Mouse (Mus musculus): ENCODE results near the gene Nup210l.

Nup210l gene

GRCm38 (mm10) chr3:90103938-90104337, at the start of gene Nup210l:
TSS of gene Nup210l (plus strand) at chr3:90104132.
- DNase-seq (ENCODE audit: low spot score): no peak

- DNase-seq (ENCODE audit: low spot score): no peak
Observed at GRCm38 (mm10) chr3:90061549-90061948, 42.4 kb upstream of the Nup210l start.

DNA sequence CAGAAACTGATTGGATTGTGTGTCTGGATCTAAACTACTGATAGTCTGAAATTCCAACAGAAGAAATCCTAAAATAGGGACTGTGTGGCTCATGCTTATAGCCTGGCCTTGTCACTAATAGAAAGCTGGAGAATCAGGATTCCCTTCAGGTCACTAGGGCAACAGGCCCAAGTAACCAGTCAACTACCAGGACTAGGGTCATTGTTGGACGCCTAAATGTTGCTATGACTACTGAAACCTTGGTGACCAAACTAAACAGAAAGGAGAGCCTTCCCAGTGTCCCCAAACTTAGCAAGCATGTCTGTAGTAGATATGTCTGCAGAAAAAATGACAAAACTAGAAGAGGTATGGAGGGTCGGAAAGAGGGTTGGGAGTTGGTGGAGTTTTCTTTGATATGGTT, 41.4 kb upstream of the Nup210l start:
- no peak for DNase-seq (ENCODE audit: low spot score)

DNA sequence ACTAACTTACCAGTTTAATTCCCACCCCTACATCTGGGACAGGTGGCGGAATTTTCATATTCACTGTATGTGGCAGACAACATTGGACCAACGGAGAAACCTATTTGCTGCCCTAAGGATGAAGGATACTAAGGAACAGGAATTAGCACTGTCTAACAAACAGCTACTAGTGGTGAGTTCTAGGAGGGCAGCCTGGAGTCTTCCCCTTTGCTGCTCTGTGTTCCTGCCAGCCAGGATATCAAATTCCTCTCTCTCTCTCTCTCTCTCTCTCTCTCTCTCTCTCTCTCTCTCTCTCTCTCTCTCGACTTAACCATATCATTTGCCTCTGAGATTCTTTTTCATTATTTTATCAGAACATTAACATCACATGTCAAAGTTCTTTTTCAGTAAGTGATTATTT, 39.5 kb upstream of the Nup210l start:
- DNase-seq (ENCODE audit: low spot score): no peak

DNA sequence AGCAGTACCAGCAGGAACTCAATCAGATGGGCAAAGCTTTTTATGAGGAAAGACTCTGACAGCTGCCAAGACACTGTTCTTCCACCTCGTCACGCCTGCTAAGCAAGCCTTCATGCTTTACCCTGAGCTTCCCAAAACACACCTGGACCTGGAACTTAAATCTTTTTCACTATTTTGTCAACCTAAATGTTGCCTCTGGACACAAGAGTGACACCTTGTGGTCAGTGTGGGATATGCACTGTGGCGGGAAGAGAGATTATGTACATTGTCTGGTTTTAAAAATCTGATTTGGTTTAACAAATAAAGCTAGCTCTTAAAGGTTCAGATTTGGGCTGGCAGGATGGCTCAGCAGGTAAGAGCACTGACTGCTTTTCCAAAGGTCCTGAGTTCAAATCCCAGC, 38.4 kb upstream of the Nup210l start:
- peak; percentile 48 for DNase-seq (ENCODE audit: low spot score)

GRCm38 (mm10) chr3:90067851-90068250, 36.1 kb upstream of the Nup210l start:
- no peak for DNase-seq (ENCODE audit: low spot score)

DNA sequence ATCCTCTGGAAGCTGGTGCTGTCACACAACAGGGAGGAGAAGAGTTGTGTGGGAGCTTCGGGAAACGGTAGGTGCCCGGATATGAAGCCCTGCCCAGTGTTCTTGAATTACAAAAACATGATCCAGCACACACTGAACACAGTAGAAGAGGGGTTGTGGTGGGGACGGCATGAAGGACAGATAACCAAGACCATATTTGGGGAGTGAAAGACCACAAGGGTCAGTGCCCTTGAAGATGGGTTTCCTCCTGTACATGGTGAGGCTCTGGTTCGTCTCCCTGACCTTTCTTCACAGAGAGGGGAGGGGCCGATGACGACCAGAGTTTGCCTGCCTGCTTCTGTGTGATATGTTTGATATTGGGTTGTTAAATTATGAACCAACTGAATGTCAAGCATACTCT, 34.2 kb upstream of the Nup210l start:
- DNase-seq (ENCODE audit: low spot score): no peak

DNA sequence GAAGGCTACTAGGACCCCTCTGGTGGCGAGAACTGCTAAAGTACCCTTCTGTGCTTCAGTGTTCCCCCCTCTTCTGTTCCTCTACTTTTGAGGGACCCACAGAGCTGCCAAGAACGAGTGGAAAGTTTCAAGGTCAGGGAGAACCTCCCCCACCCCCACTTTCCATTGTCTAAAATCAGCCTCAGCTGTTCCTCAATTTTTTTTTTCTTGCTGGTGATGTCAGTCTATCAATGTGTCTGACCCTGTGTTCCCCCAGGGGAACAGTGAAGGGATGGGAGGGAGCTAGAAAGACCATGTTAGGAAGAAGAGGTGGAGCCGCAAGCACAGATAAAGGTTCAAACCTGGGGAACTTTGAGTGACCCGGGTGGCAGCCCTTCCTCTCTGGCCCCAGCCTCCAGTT, 31.6 kb upstream of the Nup210l start, which contains the start of gene Tpm3:
TSS of gene Tpm3 (plus strand) at position 356 of the 400 bp plus-strand sequence.
- no peak for DNase-seq (ENCODE audit: low spot score)

- DNase-seq (ENCODE audit: low spot score): peak; percentile 80
Observed at GRCm38 (mm10) chr3:90076921-90077716, 26.8 kb upstream of the Nup210l start.

DNA sequence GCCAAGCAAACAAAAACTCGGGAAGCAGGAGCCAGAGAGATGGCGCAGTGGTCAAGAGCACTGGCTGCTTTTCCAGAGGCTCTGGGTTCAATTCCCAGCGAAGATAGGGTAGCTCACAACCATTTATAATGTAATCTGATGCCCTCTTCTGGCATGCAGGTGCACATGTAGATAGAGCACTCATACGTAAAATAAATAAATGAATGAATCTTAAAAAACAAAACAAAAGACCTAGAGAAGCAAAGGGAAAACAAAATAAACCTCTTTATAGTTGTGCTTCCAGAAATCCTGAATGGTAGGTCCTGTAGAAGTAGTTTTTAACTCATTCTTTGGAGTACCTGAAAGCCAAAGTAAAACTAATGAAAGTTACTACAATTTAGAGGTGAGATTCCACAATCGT, 25.7 kb upstream of the Nup210l start:
- no peak for DNase-seq (ENCODE audit: low spot score)

DNA sequence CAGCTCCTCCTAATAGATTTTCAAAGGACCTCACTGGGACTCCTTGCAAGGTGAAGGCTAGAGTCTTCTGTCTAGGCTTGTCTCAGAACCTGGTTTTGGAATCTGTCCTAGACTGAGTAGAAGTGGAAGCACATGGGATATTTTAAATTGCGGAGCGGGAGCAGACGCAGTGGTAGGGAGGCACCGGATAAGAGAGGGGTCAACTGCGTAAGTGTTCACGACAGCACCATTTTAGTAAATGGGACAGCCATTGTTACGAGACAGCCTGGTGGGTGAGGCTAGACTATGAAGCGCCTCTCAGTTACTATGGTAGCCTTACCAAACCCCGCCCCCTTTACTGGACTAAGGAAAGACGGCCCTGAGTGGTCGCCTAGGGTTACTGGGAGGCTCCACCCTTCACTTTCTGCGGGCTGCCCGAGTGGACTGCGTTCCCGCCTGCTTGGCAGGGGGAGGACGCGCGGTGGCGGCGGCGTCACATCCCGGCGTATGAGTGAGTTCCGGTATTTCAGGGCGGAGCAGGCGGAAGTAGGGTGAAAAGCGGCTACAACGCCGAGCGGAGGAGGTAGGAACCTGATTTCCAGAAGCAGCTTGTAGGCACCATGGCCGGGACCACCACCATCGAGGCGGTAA, 24.7 kb upstream of the Nup210l start:
- DNase-seq (ENCODE audit: low spot score): peak; percentile 94

GRCm38 (mm10) chr3:90079763-90080497, 24.0 kb upstream of the Nup210l start:
- DNase-seq (ENCODE audit: low spot score): peak; percentile 92

GRCm38 (mm10) chr3:90080498-90080863, 23.5 kb upstream of the Nup210l start:
- DNase-seq (ENCODE audit: low spot score): no peak

DNA sequence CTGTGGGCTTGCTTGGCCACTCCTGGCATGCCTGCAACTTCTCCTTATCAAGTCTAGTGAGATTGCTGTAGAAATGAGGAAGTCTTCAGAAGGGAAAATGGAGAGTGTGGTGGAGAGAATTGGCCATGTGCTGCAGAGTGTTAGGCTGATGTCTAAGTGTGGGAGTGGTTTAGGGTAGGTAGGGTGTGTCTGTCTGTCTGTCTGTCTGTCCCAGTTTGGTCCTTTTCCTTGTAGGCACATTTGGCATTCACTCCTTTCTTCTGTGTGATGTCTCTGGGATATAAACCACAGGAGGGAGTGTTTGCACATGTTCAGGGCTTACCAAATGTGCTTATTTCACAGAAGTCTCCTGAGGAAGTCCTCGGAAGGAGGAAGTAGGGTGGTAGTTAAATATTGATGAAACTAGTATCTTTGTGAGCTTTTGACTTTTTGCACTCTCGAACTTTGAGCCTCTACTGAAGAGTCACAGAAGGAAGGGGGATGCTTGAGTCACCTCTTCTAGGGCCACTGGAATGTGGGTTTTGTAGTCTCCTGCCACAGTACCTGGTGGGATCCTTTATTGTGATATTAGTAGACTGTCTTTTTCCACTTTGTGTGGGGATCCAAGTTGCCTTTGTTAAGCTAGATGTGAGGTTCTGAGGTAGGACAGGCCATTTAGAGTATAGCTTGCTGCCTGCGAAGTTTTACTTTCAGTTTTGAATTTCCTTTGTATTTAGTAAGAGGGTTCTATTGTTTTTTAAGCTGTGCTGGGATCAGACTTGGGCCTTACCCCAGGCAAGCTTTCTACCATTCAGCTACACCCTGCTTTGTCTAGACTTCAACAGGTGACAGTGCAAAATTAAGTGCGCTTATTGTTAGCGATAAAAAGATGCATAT, 22.3 kb upstream of the Nup210l start:
- peak; percentile 10 for DNase-seq (ENCODE audit: low spot score)

DNA sequence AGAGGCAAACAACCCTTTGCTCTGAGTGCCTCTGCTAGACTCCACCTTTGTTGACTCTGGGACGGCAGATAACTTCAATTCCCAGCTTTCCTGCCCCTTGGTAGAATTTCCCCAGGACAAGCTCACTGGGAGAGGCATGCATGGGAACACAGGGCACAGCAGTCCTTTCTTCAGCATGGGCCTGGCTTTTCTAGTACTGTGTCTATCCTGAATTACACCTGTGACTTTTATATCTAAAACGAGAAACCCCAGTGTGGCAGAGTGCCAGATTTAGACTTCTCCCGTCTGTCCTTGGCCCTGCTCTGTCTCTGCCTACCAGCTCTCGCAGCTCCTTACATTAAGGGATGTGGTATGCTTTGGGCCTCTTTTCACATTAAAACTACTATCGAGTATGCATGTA, 20.9 kb upstream of the Nup210l start:
- DNase-seq (ENCODE audit: low spot score): no peak

DNA sequence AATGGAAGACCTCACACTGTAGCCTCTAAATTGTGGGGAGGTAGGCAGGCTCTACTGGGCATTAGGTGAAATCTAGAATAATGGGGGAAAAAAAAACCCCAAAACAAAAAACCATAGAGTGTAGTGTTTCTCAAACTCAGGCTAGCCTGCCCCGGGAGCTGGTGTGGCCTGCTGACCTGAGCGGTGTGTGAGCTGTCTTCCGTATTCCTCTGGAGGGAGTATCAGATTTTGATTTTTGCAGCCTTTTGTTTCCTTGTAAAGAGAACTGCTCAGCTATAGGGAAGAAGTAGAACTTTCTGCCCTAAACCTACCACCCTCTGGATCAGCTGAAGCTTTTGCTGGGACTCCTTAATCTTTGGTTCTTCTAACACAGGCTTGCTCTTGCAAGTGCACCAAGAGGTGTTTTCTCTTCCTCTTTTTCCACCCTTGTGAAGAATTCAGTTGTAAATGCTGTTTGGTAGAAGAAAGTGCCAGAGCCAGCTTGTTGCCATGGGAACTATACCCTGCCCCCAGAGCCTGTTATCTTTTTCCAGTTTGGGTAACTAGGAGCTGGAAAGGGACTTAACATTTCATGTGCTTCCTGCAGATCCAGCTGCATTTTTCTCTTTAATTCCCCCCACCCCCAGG, 20.1 kb upstream of the Nup210l start:
- no peak for DNase-seq (ENCODE audit: low spot score)

DNA sequence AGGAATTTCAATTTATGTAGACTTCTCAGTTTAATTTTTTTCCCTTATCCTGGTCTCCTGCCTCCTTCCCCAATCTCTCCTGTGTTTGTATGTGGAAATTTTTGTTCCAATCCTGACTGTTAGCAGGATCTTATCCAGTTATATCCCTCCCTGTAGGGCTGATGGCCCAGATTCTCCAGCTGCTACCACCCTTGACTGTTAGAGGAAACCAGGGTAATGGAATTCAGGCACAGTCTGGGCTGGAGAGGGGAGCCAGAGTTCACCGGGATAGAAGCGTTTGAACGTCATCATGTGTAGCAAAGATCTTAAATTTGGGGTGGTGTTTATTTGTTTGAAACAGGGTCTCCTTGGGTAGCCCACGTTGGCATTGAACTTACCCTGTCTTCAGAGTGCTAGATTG, 19.1 kb upstream of the Nup210l start:
- no peak for DNase-seq (ENCODE audit: low spot score)

DNA sequence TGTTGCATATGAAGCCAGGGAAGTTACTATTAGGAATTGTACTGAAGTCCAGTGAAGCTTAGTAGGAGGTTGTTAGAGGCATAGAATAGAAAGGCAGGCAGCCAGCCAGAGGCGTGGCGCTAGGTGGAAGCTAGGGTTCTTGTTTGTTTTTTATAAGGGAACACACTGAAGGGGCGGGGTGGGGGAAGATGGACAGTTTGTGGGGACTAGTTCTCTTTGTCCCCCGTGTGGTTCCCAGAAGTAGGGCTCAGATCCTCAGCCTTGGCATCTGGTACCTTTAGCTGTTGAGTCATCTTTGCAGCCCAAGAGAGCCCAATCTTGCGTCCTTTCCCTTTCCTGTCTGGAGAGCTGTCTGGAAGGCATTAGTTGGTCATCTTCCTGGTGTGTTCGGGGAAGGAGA, 18.7 kb upstream of the Nup210l start:
- no peak for DNase-seq (ENCODE audit: low spot score)

- no peak for DNase-seq (ENCODE audit: low spot score)
Observed at GRCm38 (mm10) chr3:90086068-90086467, 17.9 kb upstream of the Nup210l start.

DNA sequence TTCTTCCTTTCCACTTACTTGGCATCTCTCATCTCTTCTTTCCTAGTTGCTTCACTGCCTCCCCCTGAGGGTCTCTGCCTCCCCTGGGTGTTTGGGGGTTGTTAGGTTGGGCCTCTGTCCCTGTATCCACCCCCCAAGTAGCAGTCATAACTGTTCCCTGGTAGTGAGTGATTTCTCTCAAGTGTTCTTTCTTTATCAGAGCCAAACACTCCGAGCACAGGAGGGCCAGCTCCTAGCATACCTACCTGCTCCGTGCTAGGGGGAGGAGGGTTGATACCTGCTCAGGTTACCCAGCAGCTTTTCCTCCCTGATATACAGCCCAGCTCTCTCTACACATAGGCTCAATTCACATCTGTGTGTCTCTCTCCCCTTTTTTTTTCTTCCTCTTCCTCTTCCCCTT, 15.3 kb upstream of the Nup210l start:
- no peak for DNase-seq (ENCODE audit: low spot score)

GRCm38 (mm10) chr3:90090892-90091291, 13.0 kb upstream of the Nup210l start:
- DNase-seq (ENCODE audit: low spot score): no peak

GRCm38 (mm10) chr3:90094453-90094852, 9.5 kb upstream of the Nup210l start:
- DNase-seq (ENCODE audit: low spot score): no peak

Measured in T-cell, adult 2 months (primary cell).